Mouse (Mus musculus): ENCODE results near the gene Inpp5a.

Inpp5a gene

GRCm38 (mm10) chr7:139439922-139440895 lies 51.3 kb downstream of the Inpp5a start:
- in situ Hi-C loops (cut with MboI, MseI): no loop called here

GRCm38 (mm10) chr7:139441022-139441421 lies 52.1 kb downstream of the Inpp5a start:
- in situ Hi-C loops (cut with MboI, MseI): no loop called here

GRCm38 (mm10) chr7:139441761-139442211 lies 52.9 kb downstream of the Inpp5a start:
- in situ Hi-C loops (cut with MboI, MseI): no loop called here

GRCm38 (mm10) chr7:139445621-139446020 lies 56.7 kb downstream of the Inpp5a start:
- in situ Hi-C loops (cut with MboI, MseI): no loop called here

GRCm38 (mm10) chr7:139447381-139447780 lies 58.5 kb downstream of the Inpp5a start:
- in situ Hi-C loops (cut with MboI, MseI): no loop called here

- in situ Hi-C loops (cut with MboI, MseI): loop anchor here in 1 of 2 experiments (10.0 kb wide), 1 partner anchor 446 kb away; no protein-coding TSS in a partner anchor
Measured at GRCm38 (mm10) chr7:139450186-139450998, 61.5 kb downstream of the Inpp5a start.

GRCm38 (mm10) chr7:139451711-139452110 lies 62.8 kb downstream of the Inpp5a start:
- in situ Hi-C loops (cut with MboI, MseI): loop anchor here in 1 of 2 experiments (10.0 kb wide), 1 partner anchor 447 kb away; no protein-coding TSS in a partner anchor

- in situ Hi-C loops (cut with MboI, MseI): loop anchor here in 1 of 2 experiments (10.0 kb wide), 1 partner anchor 447 kb away; no protein-coding TSS in a partner anchor
Measured at GRCm38 (mm10) chr7:139452199-139452598, 63.3 kb downstream of the Inpp5a start.

GRCm38 (mm10) chr7:139453198-139453597 lies 64.3 kb downstream of the Inpp5a start:
- in situ Hi-C loops (cut with MboI, MseI): loop anchor here in 1 of 2 experiments (10.0 kb wide), 1 partner anchor 448 kb away; no protein-coding TSS in a partner anchor

GRCm38 (mm10) chr7:139454285-139454684 lies 65.4 kb downstream of the Inpp5a start:
- in situ Hi-C loops (cut with MboI, MseI): loop anchor here in 1 of 2 experiments (10.0 kb wide), 1 partner anchor 449 kb away; no protein-coding TSS in a partner anchor

GRCm38 (mm10) chr7:139456759-139457158 lies 67.8 kb downstream of the Inpp5a start:
- in situ Hi-C loops (cut with MboI, MseI): loop anchor here in 1 of 2 experiments (10.0 kb wide), 1 partner anchor 452 kb away; no protein-coding TSS in a partner anchor

- in situ Hi-C loops (cut with MboI, MseI): no loop called here
Measured at GRCm38 (mm10) chr7:139461344-139461743, 72.4 kb downstream of the Inpp5a start.

- in situ Hi-C loops (cut with MboI, MseI): no loop called here
Measured at GRCm38 (mm10) chr7:139462142-139462541, 73.2 kb downstream of the Inpp5a start.

- in situ Hi-C loops (cut with MboI, MseI): loop anchor here in 1 of 2 experiments (5.0 kb wide), 2 partner anchors 63 to 258 kb away; no protein-coding TSS in a partner anchor
Measured at GRCm38 (mm10) chr7:139465538-139465937, 76.6 kb downstream of the Inpp5a start.

- in situ Hi-C loops (cut with MboI, MseI): loop anchor here in 1 of 2 experiments (5.0 kb wide), 2 partner anchors 64 to 259 kb away; no protein-coding TSS in a partner anchor
Measured at GRCm38 (mm10) chr7:139466484-139467176, 77.7 kb downstream of the Inpp5a start.

- in situ Hi-C loops (cut with MboI, MseI): loop anchor here in 1 of 2 experiments (5.0 kb wide), 2 partner anchors 65 to 260 kb away; no protein-coding TSS in a partner anchor
Measured at GRCm38 (mm10) chr7:139467177-139467895, 78.4 kb downstream of the Inpp5a start.

- in situ Hi-C loops (cut with MboI, MseI): loop anchor here in 1 of 2 experiments (5.0 kb wide), 2 partner anchors 66 to 261 kb away; no protein-coding TSS in a partner anchor
Measured at GRCm38 (mm10) chr7:139467896-139468279, 79.0 kb downstream of the Inpp5a start.

GRCm38 (mm10) chr7:139468440-139468839 lies 79.5 kb downstream of the Inpp5a start:
- in situ Hi-C loops (cut with MboI, MseI): loop anchor here in 1 of 2 experiments (5.0 kb wide), 2 partner anchors 66 to 261 kb away; no protein-coding TSS in a partner anchor

GRCm38 (mm10) chr7:139469457-139469856 lies 80.5 kb downstream of the Inpp5a start:
- in situ Hi-C loops (cut with MboI, MseI): loop anchor here in 1 of 2 experiments (5.0 kb wide), 2 partner anchors 67 to 262 kb away; no protein-coding TSS in a partner anchor
